Mouse (Mus musculus) lung, adult 2 months (tissue): ENCODE measurements around the gene Fbxo3. TPM values are rescaled to one million over a fixed set of nuclear protein-coding genes. Genes with fewer than 3 reads are reported as not detected.

Experiments used
- DNase-seq: peaks from one replicate; pipeline ENCODE4 v3.0.0; 2022
- H3K4me1 ChIP-seq: fragments of 200-500 bp; 2 replicates; pipeline ENCODE4 v1.6.1; 2011; ENCODE audit warnings: low read length; ENCODE audit not compliant: control insufficient read depth, insufficient read depth
- H3K4me3 ChIP-seq: fragments of 200-500 bp; replicated peaks from 2 replicates; pipeline ENCODE3; 2011; ENCODE audit warnings: low read depth, mild to moderate bottlenecking, control low read depth, low read length; ENCODE audit errors: extremely low read depth
- CTCF ChIP-seq: fragments of 200-500 bp; IDR thresholded peaks from 2 replicates; pipeline ENCODE4 v1.5.1; 2011; ENCODE audit warnings: mild to moderate bottlenecking, low read length, control low read depth; ENCODE audit not compliant: insufficient read depth
- POLR2A ChIP-seq: fragments of 200-500 bp; IDR thresholded peaks from 2 replicates; pipeline ENCODE4 v1.6.1; 2011; ENCODE audit warnings: low read depth, mild to moderate bottlenecking, control low read depth, low read length, borderline replicate concordance; ENCODE audit errors: extremely low read depth
- WGBS: fragments of 180-500 bp; shearing (Covaris S2); methylation state at CpG from one replicate; pipeline ENCODE4 v1.1.7; 2018; 5-methylcytosine and 5-hydroxymethylcytosine counted together
- polyA plus RNA-seq: library from polyadenylated mRNA; depleted of rRNA; stranded (reverse); fragments of >200 nt; gene quantifications from 2 replicates; pipeline ENCODE4 v1.2.3, GENCODE M21; 2012

Gene Fbxo3
- polyA plus RNA-seq, 1 experiment: 19.3 TPM

GRCm38 (mm10) chr2:104034832-104035472 is 7.4 kb downstream of the Fbxo3 start:
- Histone ChIP-seq H3K4me3 (no peak overlapping the region), H3K4me1 (no peaks in the 10 kb centered on the region)
- 37% methylated on average over 3 of the region's 3 CpGs for WGBS
- peak; percentile 65 for TF ChIP-seq CTCF
- TF ChIP-seq POLR2A: no peak
- peak; percentile 38 for DNase-seq

- no peak overlapping the region for H3K4me3 ChIP-seq
- WGBS: 79% methylated on average over 6 of the region's 6 CpGs
- no peak for DNase-seq
- no peak for TF ChIP-seq CTCF
- TF ChIP-seq POLR2A: no peak
- no peaks in the 10 kb centered on the region for H3K4me1 ChIP-seq
Observed at GRCm38 (mm10) chr2:104035595-104035994, 8.1 kb downstream of the Fbxo3 start.

- 30% methylated on average over 3 of the region's 3 CpGs for WGBS
- DNase-seq: no peak
- H3K4me1 ChIP-seq: peaks cover under 1% of the 10 kb centered on the region; the same call in 1 of the 2 replicates
- no peak for TF ChIP-seq CTCF
- TF ChIP-seq POLR2A: no peak
- H3K4me3 ChIP-seq: no peak overlapping the region
Observed at GRCm38 (mm10) chr2:104036316-104036715, 8.8 kb downstream of the Fbxo3 start.

- Histone ChIP-seq H3K4me1 (peaks cover 4% of the 10 kb centered on the region; the same call in 1 of the 2 replicates), H3K4me3 (no peak overlapping the region)
- 84% methylated on average over 2 of the region's 2 CpGs for WGBS
- TF ChIP-seq POLR2A: no peak
- no peak for TF ChIP-seq CTCF
- DNase-seq: no peak
Observed at GRCm38 (mm10) chr2:104038236-104038635, 10.7 kb downstream of the Fbxo3 start.

GRCm38 (mm10) chr2:104041632-104042031 is 14.1 kb downstream of the Fbxo3 start:
- TF ChIP-seq CTCF (no peak), POLR2A (no peak)
- WGBS: 36% methylated on average over 5 of the region's 5 CpGs
- H3K4me3 ChIP-seq: no peak overlapping the region
- peaks cover 7% of the 10 kb centered on the region for H3K4me1 ChIP-seq
- DNase-seq: no peak

- WGBS: 83% methylated on average over 15 of the region's 15 CpGs
- peaks cover 7% of the 10 kb centered on the region for H3K4me1 ChIP-seq
- no peak overlapping the region for H3K4me3 ChIP-seq
- no peak for DNase-seq
- TF ChIP-seq POLR2A (no peak), CTCF (no peak)
Observed at GRCm38 (mm10) chr2:104042766-104043165, 15.2 kb downstream of the Fbxo3 start.

GRCm38 (mm10) chr2:104043624-104044478 is 16.3 kb downstream of the Fbxo3 start:
- no peak for DNase-seq
- 39% methylated on average over 5 of the region's 5 CpGs for WGBS
- TF ChIP-seq CTCF: no peak
- TF ChIP-seq POLR2A: no peak
- Histone ChIP-seq H3K4me1 (peaks cover 7% of the 10 kb centered on the region), H3K4me3 (no peak overlapping the region)

GRCm38 (mm10) chr2:104044479-104045080 is 17.1 kb downstream of the Fbxo3 start:
- Histone ChIP-seq H3K4me3 (no peak overlapping the region), H3K4me1 (peaks cover 7% of the 10 kb centered on the region)
- 53% methylated on average over 1 of the region's 1 CpGs for WGBS
- no peak for TF ChIP-seq CTCF
- TF ChIP-seq POLR2A: no peak
- DNase-seq: no peak

GRCm38 (mm10) chr2:104058381-104058780 is 30.9 kb downstream of the Fbxo3 start:
- Histone ChIP-seq H3K4me3 (no peak overlapping the region), H3K4me1 (no peaks in the 10 kb centered on the region)
- no peak for DNase-seq
- WGBS: 64% methylated on average over 1 of the region's 1 CpGs
- no peak for TF ChIP-seq CTCF
- TF ChIP-seq POLR2A: no peak
